Mouse (Mus musculus): ENCODE results near the gene Bud23. TPM values are rescaled to one million over a fixed set of nuclear protein-coding genes. Genes with fewer than 3 reads are reported as not detected.
"Not testable (repeated sequence)": the region's sequence is repeated elsewhere in the genome, so short reads cannot be mapped to it uniquely, and the experiment has no call there.

Bud23 gene
- polyA plus RNA-seq, 1 experiment, result 28.3 TPM

DNA sequence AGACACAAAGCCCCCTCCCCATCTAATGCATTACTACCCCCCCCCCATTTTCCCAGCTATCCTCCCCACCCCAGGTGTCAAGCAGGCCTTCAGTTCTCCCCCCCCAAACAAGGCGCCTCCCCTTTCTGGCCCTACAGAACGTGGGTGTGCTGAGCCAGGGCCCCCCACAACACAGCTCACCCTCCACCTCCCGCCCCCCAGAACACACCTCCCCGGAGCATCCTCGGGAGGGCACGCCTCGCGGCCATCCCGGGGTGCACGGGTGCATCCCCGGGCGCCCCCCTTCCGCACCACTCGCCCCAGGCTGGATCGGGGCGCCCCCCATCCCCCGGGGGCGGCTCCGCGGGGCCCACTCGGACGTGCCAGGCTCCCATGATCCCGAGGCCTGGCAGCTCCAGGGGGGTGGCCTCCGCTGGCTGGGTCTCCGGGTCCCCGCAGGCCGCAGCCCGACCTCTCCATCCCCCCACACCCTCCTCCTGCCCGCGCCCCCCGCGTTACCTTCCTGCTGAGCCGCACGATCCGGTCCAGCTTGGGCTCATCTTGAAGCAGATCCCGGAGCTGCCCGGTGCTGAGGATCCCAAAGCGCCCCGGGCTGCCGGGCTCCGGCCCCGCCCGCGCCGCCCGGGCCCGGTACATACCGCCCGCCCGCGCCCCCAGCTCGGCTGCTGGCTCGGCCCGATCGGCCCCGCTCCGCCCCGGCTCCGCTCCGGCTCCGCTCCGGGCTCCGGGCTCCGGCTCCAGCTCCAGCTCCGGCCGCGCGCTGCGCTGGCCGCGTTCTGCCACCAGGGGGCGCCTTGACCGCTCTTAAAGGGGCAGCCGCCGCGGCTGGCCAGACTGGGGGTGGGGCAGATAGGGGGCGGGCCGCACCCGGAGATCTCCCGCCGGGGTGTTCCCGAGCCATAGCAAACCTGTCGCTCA is 13.1 kb upstream of the Bud23 start, which contains the start of gene Vps37d:
Gene Vps37d (minus strand): TSS at position 703 of the 918 bp plus-strand sequence.
- H3K4me3 ChIP-seq (ENCODE audit: insufficient read depth, low read depth, low read length), result peak within 1 kb of the TSS; percentile 75
- H3K27ac ChIP-seq (replicated peaks; ENCODE audit: low read depth, low read length), result no peak within 1 kb of the TSS
- H3K4me1 ChIP-seq (ENCODE audit: control insufficient read depth, insufficient read depth, insufficient read length, low read length), result no peaks in the 10 kb centered on the region; the same call in none of the 2 replicates

DNA sequence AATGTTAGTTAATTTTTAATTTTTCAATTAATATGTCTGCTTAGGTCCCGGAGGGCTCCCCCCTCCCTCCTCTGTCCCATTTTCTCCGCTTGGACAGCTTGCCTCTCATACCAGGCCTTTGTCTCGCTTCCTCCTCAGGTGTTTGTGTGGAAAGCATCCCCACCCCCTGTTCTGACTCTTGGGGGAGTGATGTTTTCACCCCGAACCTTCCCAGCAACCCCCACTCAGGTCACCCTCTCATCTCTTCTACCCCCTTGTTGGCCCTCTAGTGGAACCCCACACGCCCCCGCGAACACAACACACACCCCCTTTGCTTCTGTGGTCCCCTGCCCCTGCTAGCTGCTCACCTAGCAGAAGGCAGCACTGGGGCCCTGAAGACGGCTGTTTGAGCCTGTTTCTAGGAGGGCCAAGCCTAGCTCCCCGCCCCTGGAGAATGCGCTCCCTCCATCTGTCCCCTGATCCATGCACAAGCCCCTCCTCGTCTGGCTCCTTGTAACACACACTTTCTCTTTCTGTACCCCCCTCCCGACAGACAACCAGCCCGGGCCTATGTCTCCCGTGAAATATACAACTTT is 12.3 kb upstream of the Bud23 start:
- H3K4me1 ChIP-seq (ENCODE audit: control insufficient read depth, insufficient read depth, insufficient read length, low read length), result no peaks in the 10 kb centered on the region; the same call in none of the 2 replicates
- H3K4me3 ChIP-seq (ENCODE audit: insufficient read depth, low read depth, low read length), result peak overlapping the region; percentile 75
- no peak overlapping the region for H3K27ac ChIP-seq (replicated peaks; ENCODE audit: low read depth, low read length)

DNA sequence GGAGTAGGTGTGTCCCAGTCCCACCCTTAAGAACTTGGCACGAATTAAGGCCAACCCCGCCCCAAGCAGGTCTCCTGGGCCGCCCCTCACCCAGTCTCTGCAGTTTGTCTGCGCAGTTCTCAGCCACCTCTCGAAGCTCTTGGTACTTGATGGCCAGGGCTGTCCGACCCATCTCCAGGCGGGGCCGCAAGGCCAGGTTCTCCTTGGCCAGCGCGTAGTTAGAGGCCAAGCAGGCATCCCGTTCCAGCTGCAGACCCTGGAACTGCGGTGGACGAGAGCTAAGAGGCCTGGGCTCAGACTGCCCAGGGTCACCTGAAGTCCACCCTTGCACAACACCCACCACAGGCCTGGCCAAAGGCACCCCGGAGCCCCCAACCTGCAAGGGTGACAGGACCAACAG is 11.6 kb upstream of the Bud23 start:
- Histone ChIP-seq H3K4me3 (ENCODE audit: insufficient read depth, low read depth, low read length) (no peak overlapping the region), H3K4me1 (ENCODE audit: control insufficient read depth, insufficient read depth, insufficient read length, low read length) (no peaks in the 10 kb centered on the region; the same call in none of the 2 replicates), H3K27ac (replicated peaks; ENCODE audit: low read depth, low read length) (no peak overlapping the region)

GRCm38 (mm10) chr5:135075655-135076054 is 10.9 kb upstream of the Bud23 start:
- Histone ChIP-seq H3K4me1 (ENCODE audit: control insufficient read depth, insufficient read depth, insufficient read length, low read length) (no peaks in the 10 kb centered on the region; the same call in none of the 2 replicates), H3K27ac (replicated peaks; ENCODE audit: low read depth, low read length) (no peak overlapping the region), H3K4me3 (ENCODE audit: insufficient read depth, low read depth, low read length) (no peak overlapping the region)

GRCm38 (mm10) chr5:135073349-135074150 is 8.8 kb upstream of the Bud23 start:
- no peak overlapping the region for H3K27ac ChIP-seq (replicated peaks; ENCODE audit: low read depth, low read length)
- no peaks in the 10 kb centered on the region; the same call in 1 of the 2 replicates for H3K4me1 ChIP-seq (ENCODE audit: control insufficient read depth, insufficient read depth, insufficient read length, low read length)
- H3K4me3 ChIP-seq (ENCODE audit: insufficient read depth, low read depth, low read length), result no peak overlapping the region

- H3K27ac ChIP-seq (replicated peaks; ENCODE audit: low read depth, low read length), result no peak overlapping the region
- no peak overlapping the region for H3K4me3 ChIP-seq (ENCODE audit: insufficient read depth, low read depth, low read length)
- no peaks in the 10 kb centered on the region; the same call in 1 of the 2 replicates for H3K4me1 ChIP-seq (ENCODE audit: control insufficient read depth, insufficient read depth, insufficient read length, low read length)
Observed at GRCm38 (mm10) chr5:135072720-135073119, 8.0 kb upstream of the Bud23 start.

- Histone ChIP-seq H3K4me1 (ENCODE audit: control insufficient read depth, insufficient read depth, insufficient read length, low read length) (no peaks in the 10 kb centered on the region), H3K27ac (replicated peaks; ENCODE audit: low read depth, low read length) (no peak overlapping the region), H3K4me3 (ENCODE audit: insufficient read depth, low read depth, low read length) (no peak overlapping the region)
Observed at GRCm38 (mm10) chr5:135072061-135072460, 7.3 kb upstream of the Bud23 start.

DNA sequence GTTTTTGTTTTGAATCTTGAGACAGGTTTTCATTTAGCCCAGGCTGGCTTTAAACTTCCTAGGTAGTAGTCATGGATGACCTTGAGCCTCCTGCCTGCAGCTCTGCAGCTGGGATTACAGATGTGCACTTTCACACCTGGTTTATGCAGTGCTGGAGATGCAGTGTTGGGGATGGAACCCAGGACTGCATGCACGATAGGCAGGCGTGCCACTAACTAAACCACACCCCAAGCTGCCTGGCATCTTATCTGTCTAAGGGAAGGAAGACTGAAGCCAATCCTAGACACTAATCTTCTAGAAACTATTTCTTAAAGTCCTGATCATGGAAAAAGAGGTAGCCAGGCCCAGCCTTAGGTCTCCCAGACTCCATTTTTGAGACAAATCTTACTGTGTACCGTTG is 5.7 kb upstream of the Bud23 start:
- Histone ChIP-seq H3K4me1 (ENCODE audit: control insufficient read depth, insufficient read depth, insufficient read length, low read length) (peaks cover 2% of the 10 kb centered on the region; the same call in 1 of the 2 replicates), H3K27ac (replicated peaks; ENCODE audit: low read depth, low read length) (no peak overlapping the region)

DNA sequence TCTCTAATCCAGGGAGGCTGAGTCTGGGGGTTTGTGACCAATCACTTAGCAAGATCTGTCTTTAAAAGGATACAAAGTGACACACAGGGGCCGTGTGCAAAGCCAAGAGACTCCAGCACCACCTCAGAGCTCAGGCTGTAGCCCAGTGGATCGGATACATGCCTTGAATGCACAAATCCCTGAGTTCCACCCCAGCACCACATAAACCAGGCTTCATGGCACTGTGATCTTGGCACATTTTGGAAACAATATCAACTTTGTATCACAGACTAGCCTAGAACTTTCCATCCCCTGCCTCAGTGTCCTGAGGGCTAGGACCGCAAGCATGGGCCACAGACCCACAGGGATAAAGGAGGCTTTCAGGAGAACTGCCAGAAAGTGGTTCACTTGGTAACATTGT is 1.2 kb upstream of the Bud23 start:
- no peak overlapping the region for H3K4me3 ChIP-seq (ENCODE audit: insufficient read depth, low read depth, low read length)
- peaks cover 2% of the 10 kb centered on the region; the same call in 1 of the 2 replicates for H3K4me1 ChIP-seq (ENCODE audit: control insufficient read depth, insufficient read depth, insufficient read length, low read length)
- H3K27ac ChIP-seq (replicated peaks; ENCODE audit: low read depth, low read length), result no peak overlapping the region

More for the DNA sequence above, 5.7 kb upstream of the Bud23 start:
- no peak overlapping the region for H3K4me3 ChIP-seq (ENCODE audit: insufficient read depth, low read depth, low read length)

- peaks cover 2% of the 10 kb centered on the region; the same call in 1 of the 2 replicates for H3K4me1 ChIP-seq (ENCODE audit: control insufficient read depth, insufficient read depth, insufficient read length, low read length)
- H3K4me3 ChIP-seq (ENCODE audit: insufficient read depth, low read depth, low read length), result peak overlapping the region; percentile 67
- H3K27ac ChIP-seq (replicated peaks; ENCODE audit: low read depth, low read length), result peak overlapping the region; percentile 62
Observed at GRCm38 (mm10) chr5:135064382-135064766, 385 bp downstream of the Bud23 start.

DNA sequence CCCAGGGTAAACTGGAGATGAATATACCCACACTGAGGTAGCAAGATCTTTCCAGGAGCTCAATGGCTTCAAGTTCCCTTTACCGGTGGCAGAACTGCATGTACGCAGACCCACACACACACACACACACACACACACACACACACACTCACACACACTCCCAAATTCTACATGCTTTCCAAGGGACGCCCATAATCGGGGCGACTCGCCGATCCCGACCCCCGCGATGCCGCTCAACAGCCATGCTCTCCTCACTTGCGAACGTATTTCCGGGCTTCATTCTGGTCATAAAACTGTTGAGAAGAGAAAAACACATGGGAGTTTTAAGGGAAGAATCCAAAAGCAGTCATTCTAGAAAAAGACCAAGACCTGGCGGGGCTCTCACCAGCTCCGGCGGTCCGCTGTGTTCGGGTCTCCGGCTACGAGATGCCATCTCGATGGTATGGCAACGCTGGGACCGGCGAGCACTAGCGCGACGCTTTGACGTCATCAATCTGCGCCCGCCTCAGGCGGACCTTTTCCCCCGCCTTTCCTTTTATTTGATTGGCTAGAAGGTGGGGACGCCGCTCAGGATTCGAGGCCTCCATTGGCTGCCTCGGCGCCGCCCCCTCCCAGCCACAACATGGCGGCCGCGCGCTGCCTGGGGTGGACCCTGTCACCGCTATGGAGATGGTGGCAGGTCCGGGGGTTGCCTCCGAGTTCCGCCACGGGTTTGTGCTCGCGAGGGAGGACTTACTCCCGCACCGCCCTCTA is 954 bp downstream of the Bud23 start, which contains the start of gene Dnajc30:
Gene Dnajc30 (plus strand): TSS at position 574 of the 753 bp plus-strand sequence.
- peak within 1 kb of the TSS; percentile 62 for H3K27ac ChIP-seq (replicated peaks; ENCODE audit: low read depth, low read length)
- H3K4me1 ChIP-seq (ENCODE audit: control insufficient read depth, insufficient read depth, insufficient read length, low read length), result peaks cover 2% of the 10 kb centered on the region; the same call in 1 of the 2 replicates
- H3K4me3 ChIP-seq (ENCODE audit: insufficient read depth, low read depth, low read length), result peak within 1 kb of the TSS; percentile 94

- no peak overlapping the region for H3K27ac ChIP-seq (replicated peaks; ENCODE audit: low read depth, low read length)
- no peaks in the 10 kb centered on the region for H3K4me1 ChIP-seq (ENCODE audit: control insufficient read depth, insufficient read depth, insufficient read length, low read length)
- no peak overlapping the region for H3K4me3 ChIP-seq (ENCODE audit: insufficient read depth, low read depth, low read length)
Observed at GRCm38 (mm10) chr5:135053356-135053755, 11.4 kb downstream of the Bud23 start.

DNA sequence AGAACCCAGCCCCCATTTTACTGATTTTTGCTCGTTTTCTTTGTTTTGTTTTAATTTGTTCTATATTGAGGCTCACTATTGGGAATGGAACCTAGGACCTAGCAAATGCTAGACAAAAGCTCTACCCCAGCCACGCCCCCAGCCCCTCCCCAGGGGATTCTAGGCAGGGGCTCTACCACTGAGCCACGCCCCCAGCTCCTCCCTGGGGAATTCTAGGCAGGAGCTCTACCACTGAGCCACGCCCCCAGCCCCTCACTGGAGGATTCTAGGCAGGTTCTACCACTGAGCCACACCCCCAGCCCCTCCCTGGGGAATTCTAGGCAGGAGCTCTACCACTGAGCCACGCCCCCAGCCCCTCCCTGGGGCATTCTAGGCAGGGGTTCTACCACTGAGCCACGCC is 15.5 kb downstream of the Bud23 start:
- not testable (repeated sequence) for H3K4me3 ChIP-seq (ENCODE audit: insufficient read depth, low read depth, low read length); H3K27ac ChIP-seq (replicated peaks; ENCODE audit: low read depth, low read length); H3K4me1 ChIP-seq (ENCODE audit: control insufficient read depth, insufficient read depth, insufficient read length, low read length)

- no peaks in the 10 kb centered on the region for H3K4me1 ChIP-seq (ENCODE audit: control insufficient read depth, insufficient read depth, insufficient read length, low read length)
- no peak overlapping the region for H3K27ac ChIP-seq (replicated peaks; ENCODE audit: low read depth, low read length)
- no peak overlapping the region for H3K4me3 ChIP-seq (ENCODE audit: insufficient read depth, low read depth, low read length)
Observed at GRCm38 (mm10) chr5:135048539-135048938, 16.2 kb downstream of the Bud23 start.
